Mouse (Mus musculus) lung, adult 2 months (tissue): ENCODE data around the gene Akr1b10.

ENCODE experiments used
- CTCF ChIP-seq: fragments of 200-500 bp; IDR thresholded peaks from 2 replicates; pipeline ENCODE4 v1.5.1; 2011; ENCODE audit warnings: mild to moderate bottlenecking, low read length, control low read depth; ENCODE audit not compliant: insufficient read depth
- POLR2A ChIP-seq: fragments of 200-500 bp; IDR thresholded peaks from 2 replicates; pipeline ENCODE4 v1.6.1; 2011; ENCODE audit warnings: low read depth, mild to moderate bottlenecking, control low read depth, low read length, borderline replicate concordance; ENCODE audit errors: extremely low read depth

DNA sequence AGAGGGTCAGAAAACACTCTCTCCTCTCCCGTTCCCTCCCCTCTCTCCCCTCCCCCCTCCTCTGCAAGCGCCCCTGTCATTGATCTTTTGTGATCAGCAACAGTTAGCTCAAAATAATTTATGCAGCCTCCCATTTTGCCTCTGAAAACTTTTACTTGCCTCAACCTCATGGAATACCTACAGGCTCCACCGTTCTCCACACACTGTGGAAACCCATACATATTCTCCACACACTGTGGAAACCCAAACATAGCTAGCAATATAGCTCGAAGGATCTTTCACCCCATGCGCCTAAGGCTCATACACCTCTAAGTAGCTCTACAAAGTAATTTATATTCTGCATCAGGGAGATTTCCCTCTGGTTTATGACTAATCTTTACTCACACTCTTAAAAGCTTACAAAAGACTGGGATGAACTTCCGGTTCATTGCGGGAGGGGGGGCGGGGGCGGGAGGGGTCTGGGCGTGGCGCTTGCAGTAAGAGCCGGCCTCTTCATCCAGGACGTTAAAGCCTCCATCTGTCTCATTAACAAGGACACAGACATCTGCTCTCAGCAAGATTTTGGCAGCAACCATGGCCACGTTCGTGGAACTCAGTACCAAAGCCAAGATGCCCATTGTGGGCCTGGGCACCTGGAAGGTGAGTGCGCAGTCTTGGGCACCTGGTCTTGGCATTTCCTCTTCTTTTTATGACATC is 30.2 kb upstream of the Akr1b10 start, which contains the start of gene Akr1b8:
- no peak for TF ChIP-seq POLR2A
- TF ChIP-seq CTCF, result no peak
